Mouse (Mus musculus): ENCODE measurements at regions not wholly inside any gene's neighbourhood (a gene's known extent, or its start where the extent isn't known, plus 50 kb on each side); places are given as distances from the start of the nearest gene placed in this dataset.

DNA sequence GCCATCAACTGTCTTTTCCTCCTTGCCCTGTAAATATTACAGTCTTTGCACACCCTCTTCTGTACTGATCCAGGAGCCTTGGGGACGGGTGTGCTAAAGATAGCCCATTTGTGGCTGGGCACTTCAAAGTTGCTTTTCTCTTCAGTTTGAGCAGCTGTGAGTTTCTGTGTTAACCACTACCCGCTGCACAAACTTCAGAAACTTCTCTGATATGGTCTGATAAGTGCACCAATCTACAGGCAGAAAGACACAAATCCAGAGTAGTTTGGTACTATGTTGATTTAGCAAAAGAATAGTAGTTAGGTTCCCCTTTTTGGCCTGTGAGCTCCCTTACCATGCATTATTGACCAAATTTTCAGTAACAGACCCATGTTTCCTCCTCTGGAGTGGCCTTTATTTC lies 108.6 kb upstream of the Tprg start:
- 80% methylated on average over 2 of the region's 2 CpGs for WGBS
- DNase-seq (ENCODE audit: extremely low read depth, low read depth, low spot score): no peak
- H3K27me3 ChIP-seq (ENCODE audit: control insufficient read depth, insufficient read depth, low read length): no peaks in the 10 kb centered on the region

DNA sequence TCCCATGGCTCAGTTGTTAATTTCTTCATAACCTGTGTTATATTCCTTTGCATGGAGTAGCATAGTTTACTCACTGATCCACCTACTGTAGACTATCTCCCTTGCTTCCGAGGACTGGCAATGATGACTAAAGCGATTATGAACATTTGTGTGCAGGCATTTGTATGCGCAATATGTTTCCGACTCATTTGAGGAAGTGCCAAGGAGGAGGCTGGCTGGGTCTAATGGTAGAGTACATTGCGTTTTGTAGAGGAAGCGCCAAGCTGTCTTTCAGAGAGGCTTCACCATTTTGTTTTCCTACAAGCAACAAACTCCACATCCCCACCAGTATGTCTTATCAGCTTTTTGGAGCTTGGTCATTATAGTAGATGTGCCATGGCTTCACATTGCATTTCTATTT lies 104.7 kb upstream of the Tprg start:
- TF ChIP-seq CTCF (IDR thresholded peaks at IDR 0.05; ENCODE audit: low read depth, low read length) (no peak), POLR2A (IDR thresholded peaks at IDR 0.05; ENCODE audit: extremely low read depth, insufficient read depth, low read length) (no peak)
- no peak for DNase-seq (ENCODE audit: extremely low read depth, low read depth, low spot score)
- no peak overlapping the region for H3K27ac ChIP-seq (replicated peaks; ENCODE audit: insufficient read depth, low read depth, low read length)
- no peaks in the 10 kb centered on the region for H3K27me3 ChIP-seq (ENCODE audit: control insufficient read depth, insufficient read depth, low read length)
- no peaks in the 10 kb centered on the region for H3K36me3 ChIP-seq (ENCODE audit: control insufficient read depth, insufficient read depth, low read length)
- no peaks in the 10 kb centered on the region for H3K79me2 ChIP-seq (ENCODE audit: control insufficient read depth, insufficient read depth, low read length)
- no peak overlapping the region for H3K4me3 ChIP-seq (ENCODE audit: insufficient read depth, low read depth, low read length)
- no peak overlapping the region for H3K9ac ChIP-seq (ENCODE audit: low read depth, low read length)
- no peaks in the 10 kb centered on the region for H3K4me1 ChIP-seq (ENCODE audit: control insufficient read depth, insufficient read depth, low read length)
- WGBS: 88% methylated on average over 6 of the region's 6 CpGs

More for the DNA sequence above, 108.6 kb upstream of the Tprg start:
- Histone ChIP-seq H3K36me3 (ENCODE audit: control insufficient read depth, insufficient read depth, low read length) (no peaks in the 10 kb centered on the region), H3K79me2 (ENCODE audit: control insufficient read depth, insufficient read depth, low read length) (no peaks in the 10 kb centered on the region), H3K27ac (replicated peaks; ENCODE audit: insufficient read depth, low read depth, low read length) (no peak overlapping the region), H3K4me1 (ENCODE audit: control insufficient read depth, insufficient read depth, low read length) (no peaks in the 10 kb centered on the region), H3K4me3 (ENCODE audit: insufficient read depth, low read depth, low read length) (no peak overlapping the region), H3K9ac (ENCODE audit: low read depth, low read length) (no peak overlapping the region)
- TF ChIP-seq POLR2A (IDR thresholded peaks at IDR 0.05; ENCODE audit: extremely low read depth, insufficient read depth, low read length) (no peak), CTCF (IDR thresholded peaks at IDR 0.05; ENCODE audit: low read depth, low read length) (no peak)

DNA sequence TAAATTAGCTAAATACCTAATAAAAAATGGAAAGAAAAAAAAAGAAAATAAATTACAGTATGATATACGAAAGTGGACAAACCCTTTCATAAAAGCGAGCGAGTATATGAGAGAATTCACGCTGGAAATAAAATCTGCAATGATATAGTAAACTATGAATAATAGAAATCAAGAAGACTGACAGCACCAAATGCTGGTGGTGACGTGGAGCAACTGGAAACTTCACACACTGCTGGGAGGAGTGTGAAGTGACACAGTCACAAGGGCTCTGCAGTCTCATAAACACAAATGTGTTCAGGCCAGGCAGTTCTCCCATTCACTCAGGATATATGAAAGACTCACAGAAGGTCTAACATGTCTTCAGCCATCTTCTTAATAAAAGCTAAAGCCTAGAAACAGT lies 89.5 kb upstream of the Tprg start:
- H3K79me2 ChIP-seq (ENCODE audit: control insufficient read depth, insufficient read depth, low read length): no peaks in the 10 kb centered on the region
- no peaks in the 10 kb centered on the region for H3K4me1 ChIP-seq (ENCODE audit: control insufficient read depth, insufficient read depth, low read length)
- TF ChIP-seq POLR2A (IDR thresholded peaks at IDR 0.05; ENCODE audit: extremely low read depth, insufficient read depth, low read length): no peak
- TF ChIP-seq CTCF (IDR thresholded peaks at IDR 0.05; ENCODE audit: low read depth, low read length): no peak
- no peak for DNase-seq (ENCODE audit: extremely low read depth, low read depth, low spot score)
- no peak overlapping the region for H3K4me3 ChIP-seq (ENCODE audit: insufficient read depth, low read depth, low read length)
- H3K36me3 ChIP-seq (ENCODE audit: control insufficient read depth, insufficient read depth, low read length): no peaks in the 10 kb centered on the region
- WGBS: 93% methylated on average over 5 of the region's 5 CpGs
- no peak overlapping the region for H3K9ac ChIP-seq (ENCODE audit: low read depth, low read length)
- H3K27ac ChIP-seq (replicated peaks; ENCODE audit: insufficient read depth, low read depth, low read length): no peak overlapping the region
- no peaks in the 10 kb centered on the region for H3K27me3 ChIP-seq (ENCODE audit: control insufficient read depth, insufficient read depth, low read length)

DNA sequence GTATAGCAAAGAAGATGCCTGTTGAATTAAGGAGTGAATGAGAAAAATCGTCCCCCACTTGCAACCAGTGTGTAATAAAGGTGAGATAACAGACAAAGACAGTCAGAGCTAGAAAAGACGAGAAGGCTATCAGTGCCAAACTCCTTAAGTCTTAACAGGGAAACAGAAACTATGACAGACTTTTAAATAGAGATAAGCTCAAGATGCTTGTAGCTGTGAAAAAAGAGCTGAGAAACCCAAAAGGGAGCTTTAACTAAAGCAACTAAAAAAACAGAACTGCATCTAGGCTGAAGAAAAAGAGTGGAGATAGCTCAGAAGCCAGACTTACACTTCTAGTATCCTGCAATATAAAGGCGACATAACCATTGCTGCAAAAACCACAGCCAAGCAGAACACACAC lies 87.8 kb upstream of the Tprg start:
- TF ChIP-seq POLR2A (IDR thresholded peaks at IDR 0.05; ENCODE audit: extremely low read depth, insufficient read depth, low read length) (no peak), CTCF (IDR thresholded peaks at IDR 0.05; ENCODE audit: low read depth, low read length) (no peak)
- no peaks in the 10 kb centered on the region for H3K4me1 ChIP-seq (ENCODE audit: control insufficient read depth, insufficient read depth, low read length)
- DNase-seq (ENCODE audit: extremely low read depth, low read depth, low spot score): no peak
- no peaks in the 10 kb centered on the region for H3K36me3 ChIP-seq (ENCODE audit: control insufficient read depth, insufficient read depth, low read length)
- no peak overlapping the region for H3K27ac ChIP-seq (replicated peaks; ENCODE audit: insufficient read depth, low read depth, low read length)
- 56% methylated on average over 3 of the region's 3 CpGs for WGBS
- H3K79me2 ChIP-seq (ENCODE audit: control insufficient read depth, insufficient read depth, low read length): no peaks in the 10 kb centered on the region
- H3K4me3 ChIP-seq (ENCODE audit: insufficient read depth, low read depth, low read length): no peak overlapping the region
- no peak overlapping the region for H3K9ac ChIP-seq (ENCODE audit: low read depth, low read length)
- H3K27me3 ChIP-seq (ENCODE audit: control insufficient read depth, insufficient read depth, low read length): no peaks in the 10 kb centered on the region

DNA sequence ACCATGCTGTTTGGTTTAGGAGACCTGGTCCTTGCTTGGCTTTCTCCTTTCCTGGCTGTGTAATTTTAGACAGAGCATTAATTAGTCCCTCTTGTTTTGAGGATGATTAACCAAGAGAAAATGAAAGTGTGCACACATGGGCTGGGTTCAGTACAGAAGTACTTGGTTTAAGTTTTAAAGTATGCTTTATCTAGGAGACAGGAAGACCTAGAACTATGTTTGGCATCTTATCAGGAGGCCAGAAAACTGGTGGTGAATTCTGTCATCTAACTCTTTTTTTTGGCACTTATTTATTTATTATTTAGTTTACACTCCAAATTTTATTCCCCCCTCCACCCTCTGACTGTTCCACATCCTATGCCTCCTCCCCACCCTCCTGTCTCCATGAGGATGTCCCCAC lies 86.6 kb upstream of the Tprg start:
- no peak for DNase-seq (ENCODE audit: extremely low read depth, low read depth, low spot score)
- H3K9ac ChIP-seq (ENCODE audit: low read depth, low read length): no peak overlapping the region
- H3K4me3 ChIP-seq (ENCODE audit: insufficient read depth, low read depth, low read length): no peak overlapping the region
- no peaks in the 10 kb centered on the region for H3K36me3 ChIP-seq (ENCODE audit: control insufficient read depth, insufficient read depth, low read length)
- no peaks in the 10 kb centered on the region for H3K27me3 ChIP-seq (ENCODE audit: control insufficient read depth, insufficient read depth, low read length)
- no peaks in the 10 kb centered on the region for H3K79me2 ChIP-seq (ENCODE audit: control insufficient read depth, insufficient read depth, low read length)
- no peaks in the 10 kb centered on the region for H3K4me1 ChIP-seq (ENCODE audit: control insufficient read depth, insufficient read depth, low read length)
- H3K27ac ChIP-seq (replicated peaks; ENCODE audit: insufficient read depth, low read depth, low read length): no peak overlapping the region
- no peak for TF ChIP-seq CTCF (IDR thresholded peaks at IDR 0.05; ENCODE audit: low read depth, low read length)
- no peak for TF ChIP-seq POLR2A (IDR thresholded peaks at IDR 0.05; ENCODE audit: extremely low read depth, insufficient read depth, low read length)

DNA sequence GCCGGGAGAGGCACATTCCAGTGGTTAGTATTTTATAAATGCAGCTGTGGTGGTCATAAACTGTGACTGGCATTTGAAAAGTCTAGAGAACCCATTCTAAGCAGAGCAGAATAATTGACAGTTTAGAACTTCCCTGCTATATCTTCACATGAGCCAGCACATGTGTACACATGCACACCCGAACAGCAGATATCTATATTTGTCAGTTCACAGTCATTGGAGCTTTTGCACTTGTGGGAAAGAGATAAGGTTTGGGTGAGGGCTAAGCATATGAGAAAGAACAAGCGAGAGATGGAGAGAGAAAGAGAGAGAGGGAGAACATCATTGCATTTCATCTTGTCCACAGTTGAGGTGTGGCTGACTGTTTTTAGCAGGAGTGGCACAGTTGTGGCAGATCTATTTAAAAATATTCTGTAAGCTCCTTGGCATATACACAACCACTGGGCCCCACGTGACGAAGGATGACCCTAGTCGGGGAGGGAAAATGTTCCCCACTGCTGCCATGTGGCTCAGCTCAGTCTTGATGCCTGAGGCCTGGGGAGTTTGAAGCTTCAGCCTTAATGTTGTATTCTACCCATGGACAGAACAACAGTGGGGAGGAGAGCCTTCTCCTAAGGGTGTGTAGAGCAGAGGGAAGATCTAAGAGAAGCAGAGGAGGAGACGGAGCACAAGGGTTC lies 85.4 kb upstream of the Tprg start:
- no peak overlapping the region for H3K27ac ChIP-seq (replicated peaks; ENCODE audit: insufficient read depth, low read depth, low read length)
- DNase-seq (ENCODE audit: extremely low read depth, low read depth, low spot score): no peak
- no peaks in the 10 kb centered on the region for H3K4me1 ChIP-seq (ENCODE audit: control insufficient read depth, insufficient read depth, low read length)
- WGBS: 85% methylated on average over 7 of the region's 7 CpGs
- TF ChIP-seq CTCF (IDR thresholded peaks at IDR 0.05; ENCODE audit: low read depth, low read length): no peak
- TF ChIP-seq POLR2A (IDR thresholded peaks at IDR 0.05; ENCODE audit: extremely low read depth, insufficient read depth, low read length): no peak
- no peaks in the 10 kb centered on the region for H3K79me2 ChIP-seq (ENCODE audit: control insufficient read depth, insufficient read depth, low read length)
- H3K36me3 ChIP-seq (ENCODE audit: control insufficient read depth, insufficient read depth, low read length): no peaks in the 10 kb centered on the region
- H3K4me3 ChIP-seq (ENCODE audit: insufficient read depth, low read depth, low read length): no peak overlapping the region
- no peaks in the 10 kb centered on the region for H3K27me3 ChIP-seq (ENCODE audit: control insufficient read depth, insufficient read depth, low read length)
- H3K9ac ChIP-seq (ENCODE audit: low read depth, low read length): no peak overlapping the region
